ENCODE assay signal across 16 mouse cellular contexts in the genomic region with DNA sequence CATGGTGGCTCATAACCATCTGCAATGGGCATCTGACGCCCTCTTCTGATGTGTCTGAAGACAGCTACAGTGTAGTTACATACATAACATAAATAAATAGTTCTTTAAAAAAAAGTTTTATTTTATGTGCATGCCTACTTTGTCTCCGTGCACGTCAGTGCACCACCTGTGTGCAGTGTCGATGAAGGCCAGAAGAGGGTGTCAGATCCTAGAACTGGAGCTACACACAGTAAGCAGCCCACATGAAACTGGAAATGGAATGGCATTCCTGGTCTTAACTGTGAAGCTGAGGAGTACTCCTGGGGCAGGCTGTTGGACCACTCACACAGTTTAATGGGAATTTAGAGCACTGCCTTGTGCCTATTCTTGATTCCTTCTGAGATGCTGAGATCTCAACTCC. TPM values are rescaled to one million over a fixed set of nuclear protein-coding genes. Genes with fewer than 3 reads are reported as not detected.
DNase-seq lines count a peak whose midpoint lies in the region; ATAC-seq and TF ChIP-seq lines count a peak whose summit lies in the region.
"Had no signal": no experiment of that assay in that cellular context is flagged by ENCODE, and none has a peak within 500 bp of the region (broad histone marks: within the 10 kb centered on the region; RNA-seq: fewer than 3 reads in every experiment).

No protein-coding gene starts in this region.

- DNase-seq in forebrain, postnatal 0 days = no peak
- DNase-seq in forebrain, embryonic 14.5 days (ENCODE audit: low spot score) = no peak
- DNase-seq in kidney, postnatal 25 days = peak; percentile 52 to 56
- no peak for DNase-seq in kidney, adult 11 months
- DNase-seq in thymus, postnatal 4 days = peak; percentile 30
- DNase-seq in thymus, adult 18-20 months = no peak
- DNase-seq in stomach, postnatal 0 days (ENCODE audit: low spot score) = no peak
- DNase-seq in forebrain, embryonic 10.5 days (ENCODE audit: extremely low spot score, low spot score) = no peak
- DNase-seq: adrenal gland, adult 2 months; B cell, adult 2 months; lung, postnatal 4 days; thymus, postnatal 14 days had no signal

- no peak overlapping the region for H3K4me3 ChIP-seq in forebrain, postnatal 0 days (ENCODE audit: low read depth, low read length)
- H3K4me3 ChIP-seq in forebrain, embryonic 14.5 days (ENCODE audit: low read depth, low read length) = no peak overlapping the region
- H3K4me3 ChIP-seq in stomach, postnatal 0 days (ENCODE audit: low read depth, low read length) = no peak overlapping the region
- H3K4me3 ChIP-seq in forebrain, embryonic 10.5 days = no peak overlapping the region
- H3K4me3 ChIP-seq: intestine, embryonic 15.5 days; limb, embryonic 12.5 days; neural tube, embryonic 13.5 days had no signal

- H3K9me3 ChIP-seq in forebrain, postnatal 0 days (ENCODE audit: low read length) = no peaks in the 10 kb centered on the region
- no peaks in the 10 kb centered on the region for H3K9me3 ChIP-seq in forebrain, embryonic 14.5 days (replicated peaks; ENCODE audit: control insufficient read depth, low read length)
- H3K9me3 ChIP-seq in stomach, postnatal 0 days (ENCODE audit: control insufficient read depth, low read length) = no peaks in the 10 kb centered on the region
- no peaks in the 10 kb centered on the region for H3K9me3 ChIP-seq in forebrain, embryonic 10.5 days
- H3K9me3 ChIP-seq: intestine, embryonic 15.5 days; limb, embryonic 12.5 days; neural tube, embryonic 13.5 days had no signal

- 91% methylated on average over 4 of the region's 4 CpGs for WGBS in forebrain, postnatal 0 days
- 90% methylated on average over 4 of the region's 4 CpGs for WGBS in forebrain, embryonic 14.5 days
- 90% methylated on average over 4 of the region's 4 CpGs for WGBS in stomach, postnatal 0 days
- WGBS in forebrain, embryonic 10.5 days = 93% methylated on average over 4 of the region's 4 CpGs

- no peak for TF ChIP-seq EP300 in stomach, postnatal 0 days (optimal IDR thresholded peaks at IDR 0.05)

- no peaks in the 10 kb centered on the region for H3K4me1 ChIP-seq in forebrain, postnatal 0 days (ENCODE audit: insufficient read depth)
- no peaks in the 10 kb centered on the region for H3K4me1 ChIP-seq in forebrain, embryonic 14.5 days (ENCODE audit: control insufficient read depth, insufficient read depth, low read length)
- H3K4me1 ChIP-seq in stomach, postnatal 0 days (replicated peaks; ENCODE audit: control insufficient read depth, insufficient read depth) = no peaks in the 10 kb centered on the region
- H3K4me1 ChIP-seq in forebrain, embryonic 10.5 days = no peaks in the 10 kb centered on the region
- H3K4me1 ChIP-seq: intestine, embryonic 15.5 days; limb, embryonic 12.5 days; neural tube, embryonic 13.5 days had no signal

- TF ChIP-seq CTCF in forebrain, postnatal 0 days (IDR thresholded peaks at IDR 0.05; ENCODE audit: low read depth) = peak; percentile 38
- peak; percentile 58 for TF ChIP-seq CTCF in stomach, postnatal 0 days (IDR thresholded peaks at IDR 0.05; ENCODE audit: low read depth)

- H3K27me3 ChIP-seq in forebrain, postnatal 0 days (ENCODE audit: insufficient read depth, low read length) = no peaks in the 10 kb centered on the region
- no peaks in the 10 kb centered on the region for H3K27me3 ChIP-seq in forebrain, embryonic 14.5 days (replicated peaks; ENCODE audit: control insufficient read depth, insufficient read depth, low read length)
- no peaks in the 10 kb centered on the region for H3K27me3 ChIP-seq in stomach, postnatal 0 days (ENCODE audit: control insufficient read depth, insufficient read depth, low read length)
- H3K27me3 ChIP-seq in forebrain, embryonic 10.5 days (ENCODE audit: poor library complexity, severe bottlenecking) = no peaks in the 10 kb centered on the region
- H3K27me3 ChIP-seq: intestine, embryonic 15.5 days; limb, embryonic 12.5 days; neural tube, embryonic 13.5 days had no signal

- H3K4me2 ChIP-seq in forebrain, postnatal 0 days (ENCODE audit: low read depth) = no peak overlapping the region
- no peak overlapping the region for H3K4me2 ChIP-seq in forebrain, embryonic 14.5 days (ENCODE audit: low read length)
- no peak overlapping the region for H3K4me2 ChIP-seq in stomach, postnatal 0 days (replicated peaks; ENCODE audit: low read depth)
- H3K4me2 ChIP-seq: intestine, embryonic 15.5 days; limb, embryonic 12.5 days; neural tube, embryonic 13.5 days had no signal

- H3K27ac ChIP-seq in forebrain, postnatal 0 days (ENCODE audit: low read depth, low read length) = no peak overlapping the region
- H3K27ac ChIP-seq in forebrain, embryonic 14.5 days (ENCODE audit: low read depth, low read length) = no peak overlapping the region
- H3K27ac ChIP-seq in stomach, postnatal 0 days (replicated peaks) = no peak overlapping the region
- H3K27ac ChIP-seq in forebrain, embryonic 10.5 days = no peak overlapping the region
- H3K27ac ChIP-seq: intestine, embryonic 15.5 days; limb, embryonic 12.5 days; neural tube, embryonic 13.5 days had no signal

- H3K9ac ChIP-seq in forebrain, postnatal 0 days = no peak overlapping the region
- no peak overlapping the region for H3K9ac ChIP-seq in forebrain, embryonic 14.5 days (ENCODE audit: low read length)
- no peak overlapping the region for H3K9ac ChIP-seq in stomach, postnatal 0 days (ENCODE audit: low read length)
- H3K9ac ChIP-seq: intestine, embryonic 15.5 days; limb, embryonic 12.5 days; neural tube, embryonic 13.5 days had no signal

- no peak for ATAC-seq in forebrain, postnatal 0 days
- no peak for ATAC-seq in forebrain, embryonic 14.5 days
- no peak for ATAC-seq in stomach, postnatal 0 days (ENCODE audit: low FRiP score, low TSS enrichment)
- ATAC-seq: intestine, embryonic 15.5 days; midbrain, embryonic 16.5 days had no signal

- peaks cover 45% of the 10 kb centered on the region for H3K36me3 ChIP-seq in forebrain, postnatal 0 days (ENCODE audit: insufficient read depth)
- peaks cover 50% of the 10 kb centered on the region for H3K36me3 ChIP-seq in forebrain, embryonic 14.5 days (ENCODE audit: control insufficient read depth, insufficient read depth, low read length)
- peaks cover 5% of the 10 kb centered on the region; the same call in 1 of the 2 replicates for H3K36me3 ChIP-seq in stomach, postnatal 0 days (ENCODE audit: control insufficient read depth, insufficient read depth, low read length)
- H3K36me3 ChIP-seq in forebrain, embryonic 10.5 days (replicated peaks) = peaks cover 78% of the 10 kb centered on the region

RNA-seq across cellular contexts. Expression of a gene that starts 12.4 kb away (rescaled TPM):
- 128 and 160 TPM in 2 replicates for total RNA-seq in forebrain, postnatal 0 days (2014; rRNA removed)
- polyA plus RNA-seq in forebrain, postnatal 0 days (2015; fragmentation: Nextera tagmentation; extraction: Ambion mirVana) = 346 and 354 TPM in 2 replicates
- 259 and 279 TPM in 2 replicates for polyA plus RNA-seq in forebrain, embryonic 14.5 days (2014; fragmentation: Nextera tagmentation; extraction: Ambion mirVana)
- 143 and 147 TPM in 2 replicates for polyA plus RNA-seq in stomach, postnatal 0 days (2015; fragmentation: Nextera tagmentation; extraction: Ambion mirVana)
- polyA plus RNA-seq in forebrain, embryonic 10.5 days (2016; fragmentation: Nextera tagmentation; extraction: Ambion mirVana) = 138 TPM in 2 replicates

RNA-seq across cellular contexts. Expression of a gene that starts 15.2 kb away (rescaled TPM):
- 19.3 and 26.1 TPM in 2 replicates for total RNA-seq in forebrain, postnatal 0 days (2014; rRNA removed)
- 10.9 and 12.5 TPM in 2 replicates for polyA plus RNA-seq in forebrain, postnatal 0 days (2015; fragmentation: Nextera tagmentation; extraction: Ambion mirVana)
- 16.2 and 17.7 TPM in 2 replicates for polyA plus RNA-seq in forebrain, embryonic 14.5 days (2014; fragmentation: Nextera tagmentation; extraction: Ambion mirVana)
- polyA plus RNA-seq in stomach, postnatal 0 days (2015; fragmentation: Nextera tagmentation; extraction: Ambion mirVana) = 9.0 and 9.7 TPM in 2 replicates
- polyA plus RNA-seq in forebrain, embryonic 10.5 days (2016; fragmentation: Nextera tagmentation; extraction: Ambion mirVana) = 21.1 TPM in 2 replicates

RNA-seq across cellular contexts. Expression of a gene that starts 47.3 kb away (rescaled TPM):
- total RNA-seq in forebrain, postnatal 0 days (2014; rRNA removed) = 80.7 and 82.6 TPM in 2 replicates
- 227 and 232 TPM in 2 replicates for polyA plus RNA-seq in forebrain, postnatal 0 days (2015; fragmentation: Nextera tagmentation; extraction: Ambion mirVana)
- 239 and 264 TPM in 2 replicates for polyA plus RNA-seq in forebrain, embryonic 14.5 days (2014; fragmentation: Nextera tagmentation; extraction: Ambion mirVana)
- polyA plus RNA-seq in stomach, postnatal 0 days (2015; fragmentation: Nextera tagmentation; extraction: Ambion mirVana) = 25.6 and 30.7 TPM in 2 replicates
- polyA plus RNA-seq in forebrain, embryonic 10.5 days (2016; fragmentation: Nextera tagmentation; extraction: Ambion mirVana) = 92.5 and 95.1 TPM in 2 replicates

Comparison
In these comparisons a context has a peak if more than half of its experiments do, and no peak if none do; other contexts are left out.
1. DNase-seq: peak in kidney, postnatal 25 days (2 of 2) and thymus, postnatal 4 days (single experiment); none in forebrain, postnatal 0 days (single experiment), forebrain, embryonic 14.5 days (single experiment), kidney, adult 11 months (single experiment), thymus, adult 18-20 months (0 of 2), stomach, postnatal 0 days (single experiment) and forebrain, embryonic 10.5 days (single experiment).